Mouse (Mus musculus): ENCODE measurements around the gene Dnajb1.
A peak's percentile ranks its signal among the peaks of the same experiment; 100 is the strongest.
"Not testable (repeated sequence)": the region's sequence is repeated elsewhere in the genome, so short reads cannot be mapped to it uniquely, and the experiment has no call there.

Gene Dnajb1

GRCm38 (mm10) chr8:83578131-83579055 is 29.6 kb upstream of the Dnajb1 start:
- peak; percentile 7 for DNase-seq

GRCm38 (mm10) chr8:83579676-83580075 is 28.3 kb upstream of the Dnajb1 start:
- no peak for DNase-seq

- peak; percentile 6 for DNase-seq
These were observed 27.2 kb upstream of the Dnajb1 start for GRCm38 (mm10) chr8:83580826-83581225.

DNA sequence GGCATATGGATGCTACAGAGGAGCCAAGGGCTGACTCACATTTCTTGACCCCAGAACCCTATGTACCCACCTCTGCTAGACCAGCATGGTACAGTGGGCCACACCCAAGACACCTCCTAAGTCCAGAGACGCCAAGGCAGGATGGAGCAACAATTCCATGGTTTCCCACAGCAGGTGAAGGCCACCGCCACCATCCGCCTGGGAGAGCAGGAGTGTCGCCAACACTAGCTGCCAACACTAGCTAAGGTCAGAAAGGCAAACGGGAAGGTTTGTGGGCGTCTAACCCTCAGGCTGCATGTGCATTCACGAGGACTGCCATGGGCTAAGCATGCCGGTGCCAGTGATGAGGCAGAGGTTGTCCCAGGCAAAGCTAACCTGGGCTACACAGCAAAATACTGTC is 25.8 kb upstream of the Dnajb1 start:
- no peak for DNase-seq

GRCm38 (mm10) chr8:83583236-83583635 is 24.8 kb upstream of the Dnajb1 start:
- DNase-seq, result no peak

DNA sequence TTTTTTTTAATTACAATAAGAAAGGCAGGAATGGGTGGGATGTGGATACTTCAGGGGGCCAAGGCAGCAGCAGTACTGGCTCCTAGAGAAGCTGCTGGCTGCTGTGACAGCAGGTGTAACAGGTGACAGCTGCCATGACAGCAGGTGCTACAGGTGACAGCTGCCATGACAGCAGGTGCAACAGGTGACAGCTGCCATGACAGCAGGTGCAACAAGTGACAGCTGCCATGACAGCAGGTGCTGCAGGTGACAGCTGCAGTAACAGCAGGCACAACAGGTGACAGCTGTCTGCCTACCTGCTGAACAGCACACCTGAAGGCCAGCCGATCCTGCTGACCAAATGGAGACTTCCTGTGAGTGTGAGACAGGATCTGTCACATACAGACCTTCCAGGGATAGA is 23.2 kb upstream of the Dnajb1 start:
- DNase-seq, result no peak

DNA sequence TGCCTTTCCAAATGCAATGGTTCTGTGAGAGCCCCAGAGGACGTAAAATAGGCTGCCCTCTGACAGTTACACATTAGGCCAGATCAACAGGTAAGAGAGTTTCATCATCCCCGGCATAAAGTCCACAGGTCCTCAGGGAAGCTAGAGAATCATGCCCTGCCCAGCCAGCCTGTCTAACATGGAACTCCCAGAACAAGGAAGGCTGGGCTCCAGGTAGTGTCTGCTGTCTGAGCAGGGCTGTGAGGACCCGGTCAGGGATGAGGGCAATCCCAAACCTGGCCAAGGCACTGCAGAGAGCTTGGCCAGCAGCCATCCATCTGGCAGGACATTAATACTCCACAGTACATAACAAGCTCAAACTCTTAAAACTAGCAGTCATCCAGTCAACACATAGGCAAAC is 22.7 kb upstream of the Dnajb1 start:
- peak; percentile 53 for DNase-seq

GRCm38 (mm10) chr8:83587644-83588043 is 20.3 kb upstream of the Dnajb1 start:
- no peak for DNase-seq

DNA sequence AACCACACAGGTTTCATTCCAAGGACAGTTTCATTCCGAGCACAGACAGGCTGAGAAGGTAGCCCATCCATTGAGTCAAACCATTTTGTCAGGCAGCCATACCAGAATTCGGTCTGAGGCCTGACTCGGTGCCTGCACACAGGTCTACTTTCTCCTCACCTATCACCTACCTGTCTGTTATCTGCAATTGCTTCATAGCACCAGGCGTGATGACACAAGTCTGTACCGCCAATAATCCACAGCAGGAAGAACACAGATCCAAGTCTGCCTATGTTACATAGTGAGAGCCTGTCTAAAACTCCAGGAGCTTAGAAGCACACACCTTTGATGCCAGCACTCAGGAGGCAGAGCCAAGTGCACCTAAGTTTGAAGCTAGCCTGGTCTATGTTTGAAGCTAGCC is 19.1 kb upstream of the Dnajb1 start:
- DNase-seq, result no peak

GRCm38 (mm10) chr8:83590488-83591023 is 17.4 kb upstream of the Dnajb1 start:
- DNase-seq, result no peak

DNA sequence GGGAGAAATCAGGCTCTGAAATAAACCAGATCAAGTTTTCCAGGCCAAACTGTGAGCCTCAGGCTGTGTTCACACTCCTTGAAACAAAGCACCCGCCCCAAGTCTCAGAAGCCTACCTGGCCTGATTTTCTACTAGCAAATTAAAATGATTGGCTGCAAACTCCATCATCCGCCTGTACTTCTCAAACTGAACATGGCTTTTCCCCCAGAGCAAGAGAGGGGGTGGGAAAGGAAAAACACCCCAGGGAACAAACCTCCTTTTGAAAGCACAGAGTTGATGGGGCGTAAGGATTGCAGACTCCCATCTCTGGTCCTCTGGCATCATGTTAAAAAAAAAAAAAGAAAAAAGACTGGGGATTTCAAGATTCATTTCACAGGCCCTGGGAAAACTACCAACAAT is 15.3 kb upstream of the Dnajb1 start:
- no peak for DNase-seq

DNA sequence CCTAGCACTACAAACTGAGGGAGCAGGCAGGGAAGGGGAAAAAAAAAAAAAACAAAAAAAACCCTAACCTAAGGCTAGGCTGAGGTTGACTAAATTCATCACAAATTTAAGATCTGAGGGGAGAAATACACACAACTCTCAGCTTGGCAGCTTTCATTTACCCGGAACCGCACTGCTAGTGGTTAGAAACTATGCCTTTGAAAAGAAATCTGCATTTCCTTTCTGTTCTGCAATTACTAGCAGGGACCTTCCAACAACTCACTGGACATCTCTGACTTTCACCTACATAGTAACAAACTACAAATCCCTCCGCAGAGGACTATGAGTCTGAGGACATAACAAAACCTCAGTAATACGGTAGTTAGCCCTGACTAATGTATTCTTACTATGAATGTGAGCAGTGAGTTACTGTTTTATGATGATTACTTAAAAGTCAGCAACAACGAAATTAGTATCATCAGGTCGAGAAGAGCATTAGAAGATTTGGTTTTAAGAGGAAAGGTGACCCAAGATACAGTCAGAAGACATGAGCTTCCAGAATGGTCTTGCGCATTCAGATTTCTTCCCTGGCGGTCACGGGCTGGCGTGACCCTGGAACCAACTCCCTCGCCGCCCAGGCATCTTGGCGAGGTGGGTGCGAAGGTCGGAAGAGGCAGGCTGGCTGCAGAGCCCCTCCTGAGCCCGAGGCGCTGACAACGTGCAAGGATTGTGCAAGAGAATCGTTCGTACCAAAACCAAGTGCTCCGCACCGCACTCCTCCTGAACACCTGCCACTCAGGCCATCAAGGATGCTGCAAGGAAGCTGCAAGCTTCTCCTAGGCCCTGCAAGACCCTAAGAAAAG is 14.4 kb upstream of the Dnajb1 start:
- no peak for DNase-seq

- DNase-seq, result peak; percentile 94
These were observed 13.6 kb upstream of the Dnajb1 start for GRCm38 (mm10) chr8:83594167-83595049.

GRCm38 (mm10) chr8:83595050-83595345 is 13.0 kb upstream of the Dnajb1 start:
- not testable (repeated sequence) for DNase-seq

- peak; percentile 58 for DNase-seq
These were observed 11.6 kb upstream of the Dnajb1 start for GRCm38 (mm10) chr8:83596369-83596768.

GRCm38 (mm10) chr8:83598146-83598545 is 9.8 kb upstream of the Dnajb1 start:
- DNase-seq, result no peak

GRCm38 (mm10) chr8:83599814-83600213 is 8.2 kb upstream of the Dnajb1 start:
- DNase-seq, result no peak

- DNase-seq, result no peak
These were observed 5.4 kb upstream of the Dnajb1 start for GRCm38 (mm10) chr8:83602650-83603029.

- peak; percentile 90 for DNase-seq
These were observed 421 bp downstream of the Dnajb1 start for GRCm38 (mm10) chr8:83608398-83608829.

- DNase-seq, result no peak
These were observed 1.1 kb downstream of the Dnajb1 start for GRCm38 (mm10) chr8:83609086-83609485.

GRCm38 (mm10) chr8:83609547-83610180 is 1.7 kb downstream of the Dnajb1 start:
- DNase-seq, result no peak

GRCm38 (mm10) chr8:83611921-83612320 is 3.9 kb downstream of the Dnajb1 start:
- DNase-seq, result no peak

All from kidney, adult 18-20 months (tissue).